Mouse (Mus musculus) adrenal gland, postnatal 4 days (tissue): Measurements from ENCODE around the gene Syk. TPM values are rescaled to one million over a fixed set of nuclear protein-coding genes. Genes with fewer than 3 reads are reported as not detected.

Source experiments
- DNase-seq, 2 experiments: peaks; one replicate each; pipeline ENCODE4 v3.0.0; 2021 to 2022; ENCODE audit warnings: low spot score in 2 of 2, mixed read lengths in 2 of 2
- total RNA-seq, 2 experiments: library from RNA; stranded (reverse); gene quantifications; 2 replicates each; pipeline ENCODE4 v1.2.3; 2021

The Syk gene
- total RNA-seq, 2 experiments from 2014 or later: 6.9 to 8.7 TPM

GRCm38 (mm10) chr13:52566188-52566760 is 16.7 kb upstream of the Syk start:
- no peak for DNase-seq

- no peak for DNase-seq
Observed at GRCm38 (mm10) chr13:52566777-52567176, 16.2 kb upstream of the Syk start.

GRCm38 (mm10) chr13:52569194-52569769 is 13.7 kb upstream of the Syk start:
- no peak for DNase-seq

GRCm38 (mm10) chr13:52570276-52570675 is 12.7 kb upstream of the Syk start:
- DNase-seq: no peak

GRCm38 (mm10) chr13:52571591-52572384 is 11.2 kb upstream of the Syk start:
- no peak for DNase-seq

- no peak for DNase-seq
Observed at GRCm38 (mm10) chr13:52572451-52573446, 10.2 kb upstream of the Syk start.

GRCm38 (mm10) chr13:52574311-52574710 is 8.7 kb upstream of the Syk start:
- DNase-seq: no peak

- no peak for DNase-seq
Observed at GRCm38 (mm10) chr13:52575483-52575882, 7.5 kb upstream of the Syk start.

- DNase-seq: no peak
Observed at GRCm38 (mm10) chr13:52576021-52576614, 6.9 kb upstream of the Syk start.

GRCm38 (mm10) chr13:52576841-52577240 is 6.1 kb upstream of the Syk start:
- DNase-seq: no peak

- DNase-seq: no peak
Observed at GRCm38 (mm10) chr13:52577326-52577920, 5.5 kb upstream of the Syk start.

GRCm38 (mm10) chr13:52577939-52578338 is 5.0 kb upstream of the Syk start:
- DNase-seq: no peak

- DNase-seq: no peak
Observed at GRCm38 (mm10) chr13:52578776-52579175, 4.2 kb upstream of the Syk start.

- no peak for DNase-seq
Observed at GRCm38 (mm10) chr13:52582506-52582877, 481 bp upstream of the Syk start.

GRCm38 (mm10) chr13:52583943-52584562 is 1.1 kb downstream of the Syk start:
- no peak for DNase-seq

- DNase-seq: no peak
Observed at GRCm38 (mm10) chr13:52584654-52585455, 1.9 kb downstream of the Syk start.

GRCm38 (mm10) chr13:52587761-52588160 is 4.8 kb downstream of the Syk start:
- DNase-seq: no peak

GRCm38 (mm10) chr13:52589043-52589442 is 6.1 kb downstream of the Syk start:
- DNase-seq: no peak

GRCm38 (mm10) chr13:52591831-52592230 is 8.9 kb downstream of the Syk start:
- no peak for DNase-seq
